Mouse (Mus musculus) olfactory bulb, adult 2 months (tissue): Measurements from ENCODE around the gene Olfr750.

Source experiments
- CTCF ChIP-seq: fragments of 200-500 bp; IDR thresholded peaks from 2 replicates; pipeline ENCODE4 v1.5.1; 2012; ENCODE audit warnings: low read depth, mild to moderate bottlenecking, low read length, moderate library complexity; ENCODE audit not compliant: insufficient read depth
- POLR2A ChIP-seq: fragments of 200-500 bp; IDR thresholded peaks from 2 replicates; pipeline ENCODE4 v1.6.1; 2012; ENCODE audit warnings: mild to moderate bottlenecking, low read depth, low read length, moderate library complexity; ENCODE audit not compliant: insufficient read depth

GRCm38 (mm10) chr14:51104366-51104765, 30.1 kb upstream of the Olfr750 start:
- TF ChIP-seq CTCF = no peak
- TF ChIP-seq POLR2A = no peak
